Mouse (Mus musculus) CH12.LX (cell line): ENCODE measurements around the gene Taf7l.

Source experiments
- CTCF ChIP-seq, 2 experiments: IDR thresholded peaks in 1 of 2; conservative IDR thresholded peaks in 1 of 2; 2 replicates each; pipeline ENCODE4 v1.5.1; 2011 to 2012; ENCODE audit warnings: low read depth in 2 of 2, low read length in 2 of 2, improper control_type of control experiment in 1 of 2, inconsistent platforms in 1 of 2, mild to moderate bottlenecking in 1 of 2, moderate library complexity in 1 of 2
- E2F4 ChIP-seq: IDR thresholded peaks from 2 replicates; pipeline ENCODE4 v1.6.1; 2011; ENCODE audit warnings: low read depth, low read length, improper control_type of control experiment; ENCODE audit not compliant: insufficient replicate concordance
- EP300 ChIP-seq: IDR thresholded peaks from 2 replicates; pipeline ENCODE4 v1.6.1; 2011; ENCODE audit warnings: low read length, improper control_type of control experiment
- GABPA ChIP-seq: IDR thresholded peaks from 2 replicates; pipeline ENCODE4 v1.6.1; 2012; ENCODE audit warnings: low read depth, low read length, improper control_type of control experiment, inconsistent platforms; ENCODE audit not compliant: insufficient replicate concordance
- POLR2AphosphoS2 ChIP-seq: IDR thresholded peaks from 2 replicates; pipeline ENCODE4 v1.6.1; 2011; ENCODE audit warnings: low read depth, low read length, improper control_type of control experiment
- UBTF ChIP-seq: IDR thresholded peaks from 2 replicates; pipeline ENCODE4 v1.6.1; 2012; ENCODE audit warnings: low read depth, mild to moderate bottlenecking, inconsistent platforms, low read length, improper control_type of control experiment, moderate library complexity

DNA sequence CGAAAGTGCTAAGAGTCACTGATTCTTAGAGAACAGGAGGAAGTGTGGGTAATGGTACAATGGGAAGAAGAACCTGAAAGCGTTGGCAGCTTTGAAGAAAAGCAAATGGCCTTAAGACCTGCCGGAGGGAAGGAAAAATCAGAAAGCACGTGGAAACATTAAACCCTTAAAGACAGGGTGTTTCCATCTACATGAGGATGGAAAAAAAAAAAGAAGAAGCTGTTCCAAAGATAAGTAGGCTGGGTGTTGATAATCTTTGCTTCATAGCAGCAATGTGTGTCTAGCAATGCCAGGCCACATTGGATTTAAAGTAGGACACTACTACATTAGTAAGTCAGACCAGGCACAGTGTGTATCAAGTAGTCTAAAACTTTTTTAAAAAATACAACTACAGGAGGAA, 49.0 kb upstream of the Taf7l start:
- TF ChIP-seq GABPA (no peak), POLR2AphosphoS2 (no peak), E2F4 (no peak), CTCF (conservative IDR thresholded peaks at IDR 0.05 in 1 of 2, IDR thresholded peaks at IDR 0.05 in 1 of 2; ENCODE audit: low read depth in 2 of 2, low read length in 2 of 2) (no peak), EP300 (no peak), UBTF (no peak)
